11 mouse cellular contexts compared by ENCODE assay signal in genomic region chr15:26717952-26718351, GRCm38 (mm10).
A peak's percentile ranks its signal among the peaks of the same experiment; 100 is the strongest.
DNase-seq lines count a peak whose midpoint lies in the region; ATAC-seq and TF ChIP-seq lines count a peak whose summit lies in the region.
"Had no signal": no experiment of that assay in that cellular context is flagged by ENCODE, and none has a peak within 500 bp of the region (broad histone marks: within the 10 kb centered on the region; RNA-seq: fewer than 3 reads in every experiment).

No protein-coding gene starts in this region.

- 43% methylated on average over 7 of the region's 7 CpGs for WGBS in hindbrain, embryonic 10.5 days
- WGBS in hindbrain, postnatal 0 days: 43% methylated on average over 7 of the region's 7 CpGs
- 42% methylated on average over 7 of the region's 7 CpGs for WGBS in limb, embryonic 11.5 days

- no peaks in the 10 kb centered on the region for H3K9me3 ChIP-seq in hindbrain, embryonic 10.5 days
- no peaks in the 10 kb centered on the region for H3K9me3 ChIP-seq in hindbrain, postnatal 0 days (ENCODE audit: low read length)
- H3K9me3 ChIP-seq in limb, embryonic 11.5 days (ENCODE audit: control insufficient read depth, low read length): no peaks in the 10 kb centered on the region

- H3K36me3 ChIP-seq in hindbrain, embryonic 10.5 days: no peaks in the 10 kb centered on the region
- H3K36me3 ChIP-seq in hindbrain, postnatal 0 days (ENCODE audit: insufficient read depth, low read length): no peaks in the 10 kb centered on the region
- no peaks in the 10 kb centered on the region for H3K36me3 ChIP-seq in limb, embryonic 11.5 days (ENCODE audit: control insufficient read depth, insufficient read depth, low read length)

- no peak for ATAC-seq in hindbrain, postnatal 0 days
- no peak for ATAC-seq in limb, embryonic 11.5 days (ENCODE audit: insufficient number of reproducible peaks, low FRiP score, low TSS enrichment, low read depth)
- no peak for ATAC-seq in CD4-positive, CD25-positive, alpha-beta regulatory T cell, adult 4 months
- ATAC-seq: forebrain, postnatal 0 days had no signal

- H3K9ac ChIP-seq in hindbrain, postnatal 0 days (replicated peaks; ENCODE audit: low read length): no peak overlapping the region
- H3K9ac ChIP-seq in limb, embryonic 11.5 days (ENCODE audit: low read length): 0 out of 2 replicates have a peak overlapping the region, but pooled peaks have one; percentile 12
- H3K9ac ChIP-seq: forebrain, postnatal 0 days had no signal

- DNase-seq in hindbrain, embryonic 10.5 days (ENCODE audit: low spot score): no peak
- DNase-seq in hindbrain, postnatal 0 days (ENCODE audit: low spot score): no peak
- peak; percentile 1 for DNase-seq in ZHBTc4 (ENCODE audit: low read depth, low spot score)
- DNase-seq in embryo, embryonic 10.5 days (ENCODE audit: low spot score): peak; percentile 34
- peak; percentile 35 for DNase-seq in limb, embryonic 11.5 days (ENCODE audit: low spot score)
- DNase-seq in kidney, postnatal 36 days: no peak
- no peak for DNase-seq in cerebellum, postnatal 25 days
- DNase-seq: cerebellum, adult 8-10 months; forebrain, postnatal 0 days; lung, postnatal 36 days had no signal

- peak overlapping the region; percentile 68 for H3K27ac ChIP-seq in hindbrain, embryonic 10.5 days
- no peak overlapping the region for H3K27ac ChIP-seq in hindbrain, postnatal 0 days
- H3K27ac ChIP-seq in limb, embryonic 11.5 days (replicated peaks; ENCODE audit: low read depth, low read length): peak overlapping the region; percentile 81

- no peak for TF ChIP-seq CTCF in hindbrain, postnatal 0 days (IDR thresholded peaks at IDR 0.05; ENCODE audit: low read depth)

- no peak overlapping the region for H3K4me3 ChIP-seq in hindbrain, embryonic 10.5 days
- no peak overlapping the region for H3K4me3 ChIP-seq in hindbrain, postnatal 0 days (ENCODE audit: low read length)
- no peak overlapping the region for H3K4me3 ChIP-seq in limb, embryonic 11.5 days (ENCODE audit: low read depth, low read length)

- peaks cover 20% of the 10 kb centered on the region for H3K4me1 ChIP-seq in hindbrain, embryonic 10.5 days (replicated peaks)
- H3K4me1 ChIP-seq in hindbrain, postnatal 0 days (ENCODE audit: insufficient read depth, low read length): peaks cover 10% of the 10 kb centered on the region; the same call in 1 of the 2 replicates
- H3K4me1 ChIP-seq in limb, embryonic 11.5 days (ENCODE audit: control insufficient read depth, insufficient read depth, low read length): peaks cover 15% of the 10 kb centered on the region

- H3K27me3 ChIP-seq in hindbrain, embryonic 10.5 days (ENCODE audit: insufficient read depth, poor library complexity, severe bottlenecking): no peaks in the 10 kb centered on the region
- H3K27me3 ChIP-seq in hindbrain, postnatal 0 days (ENCODE audit: insufficient read depth, low read length): no peaks in the 10 kb centered on the region
- H3K27me3 ChIP-seq in limb, embryonic 11.5 days (ENCODE audit: control insufficient read depth, insufficient read depth, low read length): no peaks in the 10 kb centered on the region

- no peak overlapping the region for H3K4me2 ChIP-seq in hindbrain, postnatal 0 days (ENCODE audit: low read depth, low read length)
- no peak overlapping the region; the same call in 1 of the 2 replicates for H3K4me2 ChIP-seq in limb, embryonic 11.5 days (ENCODE audit: low read depth, severe bottlenecking)

Comparison
In these comparisons a context has a peak if more than half of its experiments do, and no peak if none do; other contexts are left out.
1. DNase-seq: peak in ZHBTc4 (single experiment), embryo, embryonic 10.5 days (single experiment) and limb, embryonic 11.5 days (single experiment); none in hindbrain, embryonic 10.5 days (single experiment), hindbrain, postnatal 0 days (single experiment), kidney, postnatal 36 days (0 of 2) and cerebellum, postnatal 25 days (0 of 2).